Mouse (Mus musculus) retina, embryonic 14.5 days (tissue): Measurements from ENCODE around the gene Rufy2.

Experiments
- DNase-seq: peaks from one replicate; pipeline ENCODE4 v3.0.0-alpha.2; 2015; ENCODE audit warnings: low spot score

The Rufy2 gene

GRCm38 (mm10) chr10:63019304-63019703, 39.3 kb downstream of the Rufy2 start:
- DNase-seq, result no peak

GRCm38 (mm10) chr10:63021702-63022101, 41.7 kb downstream of the Rufy2 start:
- DNase-seq, result no peak

- no peak for DNase-seq
Measured at GRCm38 (mm10) chr10:63022541-63023120, 42.6 kb downstream of the Rufy2 start.

- peak; percentile 74 for DNase-seq
Measured at GRCm38 (mm10) chr10:63023121-63023748, 43.2 kb downstream of the Rufy2 start.

GRCm38 (mm10) chr10:63023749-63024579, 43.9 kb downstream of the Rufy2 start, which contains the start of the genes Hnrnph3 and Pbld2:
Gene Hnrnph3, minus strand, starts transcription at chr10:63024217.
Gene Pbld2, plus strand, starts transcription at chr10:63024315.
- DNase-seq, result peak; percentile 99

GRCm38 (mm10) chr10:63024580-63024910, 44.5 kb downstream of the Rufy2 start:
- DNase-seq, result peak; percentile 82

GRCm38 (mm10) chr10:63025016-63025415, 45.0 kb downstream of the Rufy2 start:
- DNase-seq, result no peak

- DNase-seq, result peak; percentile 41
Measured at GRCm38 (mm10) chr10:63025491-63026011, 45.5 kb downstream of the Rufy2 start.

- DNase-seq, result peak; percentile 76
Measured at GRCm38 (mm10) chr10:63026156-63026794, 46.3 kb downstream of the Rufy2 start.

GRCm38 (mm10) chr10:63026795-63027160, 46.8 kb downstream of the Rufy2 start:
- no peak for DNase-seq

GRCm38 (mm10) chr10:63027376-63028161, 47.5 kb downstream of the Rufy2 start:
- DNase-seq, result no peak

- DNase-seq, result no peak
Measured at GRCm38 (mm10) chr10:63028396-63028795, 48.4 kb downstream of the Rufy2 start.

- no peak for DNase-seq
Measured at GRCm38 (mm10) chr10:63032267-63032666, 52.2 kb downstream of the Rufy2 start.

- DNase-seq, result no peak
Measured at GRCm38 (mm10) chr10:63032956-63033355, 52.9 kb downstream of the Rufy2 start.

- DNase-seq, result no peak
Measured at GRCm38 (mm10) chr10:63038571-63039320, 58.7 kb downstream of the Rufy2 start.

GRCm38 (mm10) chr10:63039867-63040628, 60.0 kb downstream of the Rufy2 start:
- DNase-seq, result no peak

GRCm38 (mm10) chr10:63043154-63043553, 63.1 kb downstream of the Rufy2 start:
- DNase-seq, result no peak

- DNase-seq, result no peak
Measured at GRCm38 (mm10) chr10:63047751-63048150, 67.7 kb downstream of the Rufy2 start.

GRCm38 (mm10) chr10:63049106-63049505, 69.1 kb downstream of the Rufy2 start:
- DNase-seq, result no peak

GRCm38 (mm10) chr10:63051267-63051666, 71.2 kb downstream of the Rufy2 start:
- DNase-seq, result no peak
